29 mouse cellular contexts compared by ENCODE assay signal in the genomic region with DNA sequence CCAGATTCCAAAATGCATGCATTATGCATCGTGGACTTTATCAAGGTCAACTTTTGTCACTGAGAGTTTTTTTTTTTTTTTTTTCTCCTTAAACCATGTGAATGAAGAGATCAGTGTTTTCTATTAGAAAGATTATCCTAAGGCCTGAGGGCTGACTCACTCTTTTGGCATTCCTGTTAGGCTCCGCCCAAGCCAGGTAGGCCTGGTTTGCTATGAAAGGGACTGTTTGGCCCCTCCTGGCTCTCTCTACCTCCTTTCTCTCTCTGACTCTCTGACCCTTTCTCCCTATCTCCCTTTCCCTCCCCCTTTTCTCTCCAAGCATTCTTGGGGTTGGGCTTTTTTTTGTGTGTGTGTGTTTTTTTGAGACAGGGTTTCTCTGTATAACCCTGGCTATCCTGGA. TPM values are rescaled to one million over a fixed set of nuclear protein-coding genes. Genes with fewer than 3 reads are reported as not detected.
DNase-seq lines count a peak whose midpoint lies in the region; ATAC-seq lines count a peak whose summit lies in the region.
"Had no signal": no experiment of that assay in that cellular context is flagged by ENCODE, and none has a peak within 500 bp of the region (broad histone marks: within the 10 kb centered on the region; RNA-seq: fewer than 3 reads in every experiment).

No protein-coding gene starts in this region.

- no peak overlapping the region for H3K4me2 ChIP-seq in kidney, embryonic 15.5 days
- no peak overlapping the region for H3K4me2 ChIP-seq in stomach, embryonic 16.5 days (ENCODE audit: low read depth, low read length)
- H3K4me2 ChIP-seq: embryonic facial prominence, embryonic 15.5 days; forebrain, embryonic 15.5 days; hindbrain, embryonic 12.5 days had no signal

- peak; percentile 12 for DNase-seq in kidney, postnatal 14 days
- DNase-seq in ES-CJ7 (ENCODE audit: low read depth, low spot score) (peak; percentile 11), R1 (ENCODE audit: low read depth, low spot score) (peak; percentile 57)
- DNase-seq in testis, postnatal 14 days (ENCODE audit: low spot score): no peak
- no peak for DNase-seq in gastrocnemius, postnatal 14 days
- DNase-seq: adrenal gland, adult 8-10 months; adrenal gland, postnatal 36 days; B cell, adult 2 months; cerebellum, adult 2 months; cerebellum, postnatal 10 days; embryo, embryonic 11 days; gastrocnemius, postnatal 10 days; heart, postnatal 10 days; heart, postnatal 4 days had no signal

- WGBS in kidney, embryonic 15.5 days: 91% methylated on average over 2 of the region's 2 CpGs
- WGBS in stomach, embryonic 16.5 days: 73% methylated on average over 2 of the region's 2 CpGs

- H3K36me3 ChIP-seq in kidney, embryonic 15.5 days: no peaks in the 10 kb centered on the region
- H3K36me3 ChIP-seq in stomach, embryonic 16.5 days (ENCODE audit: control insufficient read depth, insufficient read depth, low read length): no peaks in the 10 kb centered on the region
- H3K36me3 ChIP-seq: embryonic facial prominence, embryonic 15.5 days; forebrain, embryonic 10.5 days; forebrain, embryonic 15.5 days; hindbrain, embryonic 12.5 days had no signal

- H3K4me1 ChIP-seq in kidney, embryonic 15.5 days: peaks cover 4% of the 10 kb centered on the region
- H3K4me1 ChIP-seq in stomach, embryonic 16.5 days (ENCODE audit: control insufficient read depth, insufficient read depth, low read length): 0 out of 2 replicates have a peak, but pooled peaks cover 3% of the 10 kb centered on the region
- H3K4me1 ChIP-seq: forebrain, embryonic 15.5 days; hindbrain, embryonic 12.5 days had no signal

- no peak overlapping the region for H3K4me3 ChIP-seq in kidney, embryonic 15.5 days (replicated peaks)
- H3K4me3 ChIP-seq in stomach, embryonic 16.5 days (replicated peaks; ENCODE audit: low read length): no peak overlapping the region
- H3K4me3 ChIP-seq: embryonic facial prominence, embryonic 15.5 days; erythroblast, embryonic 14.5 days; forebrain, embryonic 10.5 days; forebrain, embryonic 15.5 days; hindbrain, embryonic 12.5 days had no signal

- intact Hi-C loops in gastrocnemius, postnatal 14 days (cut with DNase I; ENCODE audit: low total_unique reads): no loop called here

- ATAC-seq in kidney, embryonic 15.5 days (replicated peaks; ENCODE audit: low FRiP score): no peak
- peak; percentile 72; the same call in 1 of the 2 replicates for ATAC-seq in stomach, embryonic 16.5 days (ENCODE audit: insufficient read depth, low FRiP score)
- ATAC-seq: CD4-positive, CD25-positive, alpha-beta regulatory T cell, adult 4 months; forebrain, embryonic 15.5 days; hindbrain, embryonic 16.5 days; inflammation-experienced regulatory T-cells, adult 6 months; Patski had no signal

- no peak overlapping the region for H3K27ac ChIP-seq in kidney, embryonic 15.5 days
- H3K27ac ChIP-seq in stomach, embryonic 16.5 days (ENCODE audit: low read length): no peak overlapping the region
- H3K27ac ChIP-seq: embryonic facial prominence, embryonic 15.5 days; forebrain, embryonic 10.5 days; forebrain, embryonic 15.5 days; hindbrain, embryonic 12.5 days had no signal

- no peaks in the 10 kb centered on the region for H3K9me3 ChIP-seq in kidney, embryonic 15.5 days (replicated peaks)
- H3K9me3 ChIP-seq in stomach, embryonic 16.5 days (replicated peaks; ENCODE audit: control insufficient read depth, low read length): no peaks in the 10 kb centered on the region
- H3K9me3 ChIP-seq: embryonic facial prominence, embryonic 15.5 days; forebrain, embryonic 10.5 days; forebrain, embryonic 15.5 days; hindbrain, embryonic 12.5 days had no signal

- H3K9ac ChIP-seq in kidney, embryonic 15.5 days: no peak overlapping the region
- H3K9ac ChIP-seq in stomach, embryonic 16.5 days (ENCODE audit: low read length): no peak overlapping the region
- H3K9ac ChIP-seq: embryonic facial prominence, embryonic 15.5 days; forebrain, embryonic 15.5 days; hindbrain, embryonic 12.5 days had no signal

- H3K27me3 ChIP-seq in kidney, embryonic 15.5 days: no peaks in the 10 kb centered on the region
- H3K27me3 ChIP-seq in stomach, embryonic 16.5 days (ENCODE audit: control insufficient read depth, insufficient read depth, low read length): no peaks in the 10 kb centered on the region
- H3K27me3 ChIP-seq: embryonic facial prominence, embryonic 15.5 days; forebrain, embryonic 15.5 days; hindbrain, embryonic 12.5 days; Patski had no signal

RNA-seq across cellular contexts. Expression of a gene that starts 18.3 kb away (rescaled TPM):
- 14.7 and 15.4 TPM in 2 replicates for polyA plus RNA-seq in kidney, embryonic 15.5 days (2015; fragmentation: Nextera tagmentation; extraction: Ambion mirVana)
- polyA plus RNA-seq in stomach, embryonic 16.5 days (2015; fragmentation: Nextera tagmentation; extraction: Ambion mirVana): 24.3 and 26.8 TPM in 2 replicates
- total RNA-seq in gastrocnemius, postnatal 14 days (2021): 1 to 10 TPM in 1 of 2 experiments, under 1 TPM in 1; 0.89 to 2.5 TPM
- polyA plus RNA-seq: erythroblast, embryonic 14.5 days had no signal

RNA-seq across cellular contexts. Expression of a gene that starts 23.7 kb away (rescaled TPM):
- 0.28 TPM in 1 of 2 replicates, not detected in the other for polyA plus RNA-seq in kidney, embryonic 15.5 days (2015; fragmentation: Nextera tagmentation; extraction: Ambion mirVana)
- 0.30 and 0.34 TPM in 2 replicates for polyA plus RNA-seq in stomach, embryonic 16.5 days (2015; fragmentation: Nextera tagmentation; extraction: Ambion mirVana)
- not detected for total RNA-seq in gastrocnemius, postnatal 14 days (2021)
- total RNA-seq: adrenal gland, postnatal 36 days; common myeloid progenitor, adult 5-6 weeks; gastrocnemius, postnatal 10 days; granulocyte monocyte progenitor cell, adult 5-6 weeks; heart, postnatal 10 days; heart, postnatal 4 days had no signal
- polyA plus RNA-seq: cerebellum, adult 2 months; embryonic facial prominence, embryonic 15.5 days; erythroblast, embryonic 14.5 days; frontal cortex, adult 2 months; heart, embryonic 14.5 days; hindbrain, embryonic 12.5 days; hindbrain, embryonic 16.5 days; inflammation-experienced regulatory T-cells, adult 6 months; Patski had no signal

RNA-seq across cellular contexts. Expression of a gene that starts 50.4 kb away (rescaled TPM):
- polyA plus RNA-seq in kidney, embryonic 15.5 days (2015; fragmentation: Nextera tagmentation; extraction: Ambion mirVana): 9.8 and 11.6 TPM in 2 replicates
- 12.9 and 14.3 TPM in 2 replicates for polyA plus RNA-seq in stomach, embryonic 16.5 days (2015; fragmentation: Nextera tagmentation; extraction: Ambion mirVana)
- 10 to 100 TPM in 1 of 2 experiments, 1 to 10 TPM in 1; 7.7 to 10.1 TPM for total RNA-seq in gastrocnemius, postnatal 14 days (2021)
- polyA plus RNA-seq: erythroblast, embryonic 14.5 days had no signal

Comparison
In these comparisons a context has a peak if more than half of its experiments do, and no peak if none do; other contexts are left out.
1. DNase-seq: peak in kidney, postnatal 14 days (single experiment), ES-CJ7 (single experiment) and R1 (single experiment); none in testis, postnatal 14 days (single experiment) and gastrocnemius, postnatal 14 days (single experiment).